Mouse (Mus musculus) lung, embryonic 15.5 days (tissue): Measurements from ENCODE around the gene Mtif2. TPM values are rescaled to one million over a fixed set of nuclear protein-coding genes. Genes with fewer than 3 reads are reported as not detected.
A peak's percentile ranks its signal among the peaks of the same experiment; 100 is the strongest.
"Not testable (repeated sequence)": the region's sequence is repeated elsewhere in the genome, so short reads cannot be mapped to it uniquely, and the experiment has no call there.

Experiments
- ATAC-seq: fragments of 200-750 bp; cut with Nextera tagmentation; 2 replicates; pipeline ENCODE4 v1.8.0; 2017; ENCODE audit warnings: moderate number of reproducible peaks, borderline replicate concordance; ENCODE audit not compliant: low FRiP score, low TSS enrichment; ENCODE audit errors: extremely low read depth
- H3K27ac ChIP-seq: fragments of 300-500 bp; sonication (generic); 2 replicates; pipeline ENCODE4 v1.5.1; 2015; ENCODE audit warnings: moderate library complexity, mild to moderate bottlenecking, inconsistent platforms
- H3K27me3 ChIP-seq: fragments of 300-500 bp; sonication (generic); 2 replicates; pipeline ENCODE4 v1.6.1; 2015; ENCODE audit warnings: inconsistent platforms
- H3K36me3 ChIP-seq: fragments of 300-500 bp; sonication (generic); 2 replicates; pipeline ENCODE4 v1.6.1; 2015; ENCODE audit warnings: inconsistent platforms
- H3K4me1 ChIP-seq: fragments of 300-500 bp; sonication (generic); 2 replicates; pipeline ENCODE4 v1.6.1; 2015; ENCODE audit warnings: inconsistent platforms
- H3K4me2 ChIP-seq: fragments of 300-500 bp; sonication (generic); 2 replicates; pipeline ENCODE4 v1.6.1; 2015; ENCODE audit warnings: inconsistent platforms, mild to moderate bottlenecking, moderate library complexity
- H3K4me3 ChIP-seq: fragments of 300-500 bp; sonication (generic); 2 replicates; pipeline ENCODE4 v1.5.1; 2015; ENCODE audit warnings: mild to moderate bottlenecking, inconsistent platforms
- H3K9ac ChIP-seq: fragments of 300-500 bp; sonication (generic); 2 replicates; pipeline ENCODE4 v1.6.1; 2015; ENCODE audit warnings: inconsistent platforms
- H3K9me3 ChIP-seq: fragments of 300-500 bp; sonication (generic); 2 replicates; pipeline ENCODE4 v1.6.1; 2016; ENCODE audit warnings: inconsistent platforms
- WGBS: fragments of 180-500 bp; shearing (Covaris S2); methylation state at CpG from one replicate; pipeline ENCODE4 v1.1.7; 2015; 5-methylcytosine and 5-hydroxymethylcytosine counted together
- polyA plus RNA-seq: library from polyadenylated mRNA; unstranded; fragments of >200 nt; fragmentation: Nextera tagmentation; extraction: Ambion mirVana; gene quantifications from 2 replicates; pipeline ENCODE4 v1.2.1, GENCODE M21; 2015

Gene Mtif2
- polyA plus RNA-seq, 1 experiment from 2014 or later = 42.4 TPM

GRCm38 (mm10) chr11:29544225-29544945 lies 18.2 kb downstream of the Mtif2 start:
- ATAC-seq = no peak

DNA sequence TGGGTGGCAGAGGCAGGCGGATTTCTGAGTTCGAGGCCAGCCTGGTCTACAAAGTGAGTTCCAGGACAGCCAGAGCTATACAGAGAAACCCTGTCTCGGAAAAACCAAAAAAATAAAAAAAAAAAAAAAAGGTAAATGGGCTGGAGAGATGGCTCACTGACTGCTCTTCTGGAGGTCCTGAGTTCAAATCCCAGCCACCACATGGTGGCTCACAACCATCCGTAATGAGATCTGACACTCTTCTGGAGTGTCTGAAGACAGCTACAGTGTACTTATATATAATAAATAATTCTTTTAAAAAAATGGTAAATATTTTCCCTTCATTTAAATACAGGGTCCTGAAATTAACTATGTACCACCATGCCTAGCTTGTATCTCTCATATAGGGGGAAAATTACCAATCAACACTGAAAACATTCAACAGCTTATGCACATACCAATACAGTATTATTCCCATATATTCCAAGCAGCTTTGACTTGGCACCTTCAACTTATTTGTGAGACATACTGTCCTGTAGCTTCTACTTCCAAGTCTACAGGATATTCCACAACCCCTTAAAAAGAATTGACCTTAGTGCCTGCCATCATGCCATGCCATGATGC lies 19.0 kb downstream of the Mtif2 start:
- WGBS = 88% methylated on average over 4 of the region's 4 CpGs
- H3K9ac ChIP-seq, H3K27me3 ChIP-seq, ATAC-seq, H3K4me3 ChIP-seq, H3K27ac ChIP-seq, H3K4me2 ChIP-seq, H3K9me3 ChIP-seq: not testable (repeated sequence)
- H3K36me3 ChIP-seq = peaks cover 40% of the 10 kb centered on the region
- H3K4me1 ChIP-seq = peaks cover 12% of the 10 kb centered on the region

More at GRCm38 (mm10) chr11:29544225-29544945, 18.2 kb downstream of the Mtif2 start:
- no peak overlapping the region for H3K9ac ChIP-seq
- no peak overlapping the region for H3K27ac ChIP-seq
- H3K36me3 ChIP-seq = peaks cover 42% of the 10 kb centered on the region
- H3K4me2 ChIP-seq = no peak overlapping the region
- no peaks in the 10 kb centered on the region for H3K27me3 ChIP-seq
- H3K4me3 ChIP-seq = no peak overlapping the region
- H3K9me3 ChIP-seq = no peaks in the 10 kb centered on the region
- H3K4me1 ChIP-seq = peaks cover 12% of the 10 kb centered on the region
- WGBS = 93% methylated on average over 3 of the region's 3 CpGs

- 96% methylated on average over 2 of the region's 2 CpGs for WGBS
- Histone ChIP-seq H3K4me3 (peak overlapping the region; percentile 75), H3K36me3 (peaks cover 37% of the 10 kb centered on the region), H3K4me2 (peak overlapping the region; percentile 74), H3K9ac (peak overlapping the region; percentile 63), H3K4me1 (peaks cover 12% of the 10 kb centered on the region)
- H3K9me3 ChIP-seq, H3K27me3 ChIP-seq, ATAC-seq, H3K27ac ChIP-seq: not testable (repeated sequence)
These were observed 20.1 kb downstream of the Mtif2 start for GRCm38 (mm10) chr11:29546297-29546696.

- Histone ChIP-seq H3K4me1 (peaks cover 12% of the 10 kb centered on the region), H3K4me2 (peak overlapping the region; percentile 74), H3K36me3 (peaks cover 34% of the 10 kb centered on the region), H3K27ac (0 out of 2 replicates have a peak overlapping the region, but pooled peaks have one; percentile 88), H3K9me3 (no peaks in the 10 kb centered on the region), H3K27me3 (no peaks in the 10 kb centered on the region), H3K9ac (peak overlapping the region; percentile 63), H3K4me3 (peak overlapping the region; percentile 75)
- WGBS = 10% methylated on average over 2 of the region's 2 CpGs
- no peak for ATAC-seq
These were observed 20.6 kb downstream of the Mtif2 start for GRCm38 (mm10) chr11:29546762-29547161.

DNA sequence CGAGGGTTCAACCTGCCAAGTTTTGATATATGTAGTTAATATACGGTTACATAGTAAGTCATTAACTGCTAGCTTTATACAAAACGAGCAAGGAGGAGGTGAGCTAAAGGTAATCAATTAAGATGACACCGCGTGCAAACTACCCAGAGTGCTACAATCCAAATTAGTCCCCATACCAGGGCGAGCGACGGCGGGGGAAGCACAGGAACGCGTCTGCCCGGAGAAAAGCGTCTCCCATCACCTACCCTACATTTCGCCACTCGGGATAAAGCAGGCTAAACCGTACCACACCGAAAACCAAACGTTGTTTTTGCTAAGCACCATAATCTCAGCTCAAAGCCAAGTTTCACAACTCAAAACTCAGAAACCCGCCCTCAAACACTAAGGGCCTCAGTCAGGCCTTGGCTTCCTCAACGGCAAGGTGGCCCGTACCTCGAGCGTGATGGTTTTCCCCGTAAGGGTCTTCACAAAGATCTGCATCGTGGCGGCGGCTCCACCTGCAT lies 21.1 kb downstream of the Mtif2 start:
- no peak for ATAC-seq
- H3K9ac ChIP-seq = peak overlapping the region; percentile 63
- H3K9me3 ChIP-seq = no peaks in the 10 kb centered on the region
- peak overlapping the region; percentile 88 for H3K27ac ChIP-seq
- H3K4me1 ChIP-seq = peaks cover 12% of the 10 kb centered on the region
- peaks cover 31% of the 10 kb centered on the region for H3K36me3 ChIP-seq
- H3K4me3 ChIP-seq = peak overlapping the region; percentile 75
- WGBS = under 1% methylated on average over 27 of the region's 27 CpGs
- peak overlapping the region; percentile 74 for H3K4me2 ChIP-seq
- H3K27me3 ChIP-seq = no peaks in the 10 kb centered on the region

DNA sequence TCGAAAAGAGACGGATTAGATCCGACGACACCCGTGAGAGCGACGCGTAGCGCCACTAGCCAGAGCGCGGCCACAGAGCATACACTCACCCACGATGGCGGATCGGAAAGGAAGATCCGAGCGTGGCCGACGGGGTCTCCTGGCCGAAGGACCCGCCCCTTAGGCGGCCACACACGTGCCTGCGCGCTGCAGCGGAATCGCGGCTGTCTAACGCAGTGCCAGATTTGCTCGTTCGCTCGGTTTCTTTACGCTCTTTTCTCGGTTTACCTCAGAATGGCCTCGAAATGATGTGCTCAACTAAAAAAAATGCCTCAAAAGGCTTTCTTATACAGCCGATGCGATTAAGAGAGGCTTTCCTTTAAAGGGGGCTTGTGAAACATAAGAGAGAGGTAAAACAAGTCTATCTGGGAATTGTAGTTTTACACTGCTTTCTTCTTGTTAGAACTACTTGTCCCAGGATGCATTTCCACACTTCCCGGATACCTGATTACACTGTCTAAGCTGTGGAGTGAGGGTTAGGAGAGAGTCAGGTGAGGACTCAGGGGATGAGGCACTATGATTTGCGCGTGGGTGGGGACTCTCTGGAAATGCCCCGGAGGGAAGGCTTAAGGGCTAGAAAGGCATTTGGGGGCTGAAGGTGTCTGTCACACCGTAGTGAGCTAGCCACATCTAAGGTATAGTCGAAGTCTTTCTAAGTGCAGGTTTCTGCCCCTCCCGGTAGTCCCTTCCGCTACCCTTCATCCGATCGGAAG lies 21.7 kb downstream of the Mtif2 start, which contains the start of the genes Clhc1 and Rps27a:
Clhc1 (plus strand) TSS at position 199 of the 752 bp plus-strand sequence.
Rps27a (minus strand) TSS at position 358 of the 752 bp plus-strand sequence.
- no peaks in the 10 kb centered on the region for H3K9me3 ChIP-seq
- ATAC-seq = peak; percentile 96
- under 1% methylated on average over 46 of the region's 46 CpGs for WGBS
- H3K4me2 ChIP-seq = peak within 1 kb of the TSS; percentile 74
- H3K27me3 ChIP-seq = no peaks in the 10 kb centered on the region
- peaks cover 31% of the 10 kb centered on the region for H3K36me3 ChIP-seq
- peak within 1 kb of the TSS; percentile 63 for H3K9ac ChIP-seq
- H3K27ac ChIP-seq = peak within 1 kb of the TSS; percentile 88
- peak within 1 kb of the TSS; percentile 75 for H3K4me3 ChIP-seq
- peaks cover 12% of the 10 kb centered on the region for H3K4me1 ChIP-seq

DNA sequence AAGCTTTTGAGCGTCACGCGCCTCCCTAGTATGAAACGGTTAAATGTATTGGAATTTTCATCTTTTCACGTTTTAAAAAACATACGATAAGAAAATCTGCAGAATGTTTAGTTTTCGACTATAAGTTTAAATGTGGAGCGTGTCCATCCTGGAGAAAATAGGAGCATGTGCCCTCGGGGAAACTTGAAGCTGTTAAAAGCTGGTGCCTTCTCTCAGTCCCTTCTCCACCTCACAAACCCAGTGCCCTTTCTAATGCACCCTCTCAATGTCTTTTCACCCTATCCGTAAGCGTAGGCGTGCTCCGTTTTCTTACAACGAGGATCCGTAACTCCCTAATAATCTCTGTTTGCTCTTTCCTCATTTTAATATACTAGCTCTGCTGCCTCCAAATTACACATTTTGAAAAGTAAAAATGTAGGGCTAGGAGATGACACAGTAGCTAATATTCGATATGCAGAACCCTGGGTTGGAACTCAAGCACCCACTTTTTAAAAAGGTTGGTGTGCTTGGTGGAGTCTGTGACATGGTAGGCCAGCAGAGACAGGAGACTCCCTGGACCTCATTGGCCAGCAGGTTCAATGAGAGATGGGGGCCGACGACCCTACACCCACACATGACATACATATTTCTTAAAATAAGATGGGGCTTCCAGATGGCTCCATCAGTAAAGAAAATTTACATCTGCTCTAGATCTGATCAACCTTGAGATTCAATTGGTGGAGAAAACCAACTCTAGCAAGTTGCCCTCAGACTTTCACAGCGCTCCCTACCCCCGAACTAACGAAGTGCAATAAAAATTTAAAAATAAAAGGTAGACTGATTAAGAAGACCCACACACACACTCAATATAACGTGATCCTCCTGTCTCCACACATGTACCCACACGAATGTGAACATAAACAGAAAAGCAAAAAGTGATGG lies 22.6 kb downstream of the Mtif2 start:
- H3K9me3 ChIP-seq = no peaks in the 10 kb centered on the region
- 19% methylated on average over 23 of the region's 23 CpGs for WGBS
- H3K27ac ChIP-seq = no peak overlapping the region

GRCm38 (mm10) chr11:29549425-29549778 lies 23.2 kb downstream of the Mtif2 start:
- Histone ChIP-seq H3K4me2 (no peak overlapping the region), H3K36me3 (peaks cover 21% of the 10 kb centered on the region), H3K27me3 (no peaks in the 10 kb centered on the region), H3K4me1 (peaks cover 12% of the 10 kb centered on the region), H3K9me3 (no peaks in the 10 kb centered on the region), H3K27ac (no peak overlapping the region), H3K9ac (no peak overlapping the region), H3K4me3 (no peak overlapping the region)
- WGBS = 58% methylated on average over 1 of the region's 1 CpGs
- no peak for ATAC-seq

More for the DNA sequence above, 22.6 kb downstream of the Mtif2 start:
- Histone ChIP-seq H3K9ac (peak overlapping the region; percentile 63), H3K4me1 (peaks cover 12% of the 10 kb centered on the region), H3K4me2 (peak overlapping the region; percentile 74), H3K4me3 (peak overlapping the region; percentile 75), H3K36me3 (peaks cover 27% of the 10 kb centered on the region), H3K27me3 (no peaks in the 10 kb centered on the region)
- no peak for ATAC-seq

- Histone ChIP-seq H3K27me3 (no peaks in the 10 kb centered on the region), H3K27ac (no peak overlapping the region), H3K4me2 (no peak overlapping the region), H3K4me1 (no peaks in the 10 kb centered on the region), H3K9me3 (no peaks in the 10 kb centered on the region), H3K4me3 (no peak overlapping the region), H3K9ac (no peak overlapping the region), H3K36me3 (no peaks in the 10 kb centered on the region)
- ATAC-seq = no peak
- WGBS = 76% methylated on average over 9 of the region's 9 CpGs
These were observed 34.2 kb downstream of the Mtif2 start for GRCm38 (mm10) chr11:29560452-29560851.

- Histone ChIP-seq H3K9ac (no peak overlapping the region), H3K27me3 (no peaks in the 10 kb centered on the region), H3K36me3 (no peaks in the 10 kb centered on the region), H3K4me1 (no peaks in the 10 kb centered on the region), H3K9me3 (no peaks in the 10 kb centered on the region), H3K4me2 (no peak overlapping the region), H3K4me3 (no peak overlapping the region), H3K27ac (no peak overlapping the region)
- 85% methylated on average over 3 of the region's 3 CpGs for WGBS
- ATAC-seq = no peak
These were observed 34.8 kb downstream of the Mtif2 start for GRCm38 (mm10) chr11:29560990-29561389.

- no peaks in the 10 kb centered on the region for H3K27me3 ChIP-seq
These were observed 37.2 kb downstream of the Mtif2 start for GRCm38 (mm10) chr11:29563406-29563805.

More at GRCm38 (mm10) chr11:29563406-29563805, 37.2 kb downstream of the Mtif2 start:
- Histone ChIP-seq H3K27ac (no peak overlapping the region), H3K9me3 (no peaks in the 10 kb centered on the region), H3K36me3 (no peaks in the 10 kb centered on the region), H3K4me1 (no peaks in the 10 kb centered on the region), H3K4me2 (no peak overlapping the region), H3K4me3 (no peak overlapping the region), H3K9ac (no peak overlapping the region)
- no peak for ATAC-seq
- WGBS = 77% methylated on average over 2 of the region's 2 CpGs
